Mouse (Mus musculus) ES-Bruce4 (cell line): ENCODE data around the gene Ptpn18.

ENCODE experiments used
- CTCF ChIP-seq: IDR thresholded peaks from one replicate; pipeline ENCODE4 v1.8.1; 2011; ENCODE audit warnings: low read depth, low read length
- POLR2A ChIP-seq: IDR thresholded peaks from one replicate; pipeline ENCODE4 v1.8.1; 2011; ENCODE audit warnings: low read length; ENCODE audit not compliant: insufficient read depth

- TF ChIP-seq POLR2A = no peak
- TF ChIP-seq CTCF = no peak
These were observed 24.9 kb downstream of the Ptpn18 start for GRCm38 (mm10) chr1:34484470-34484869.
